Mouse (Mus musculus): ENCODE measurements around the gene Drc7. TPM values are rescaled to one million over a fixed set of nuclear protein-coding genes. Genes with fewer than 3 reads are reported as not detected.

Drc7 gene
- 2.6 and 2.7 TPM in 2 replicates for polyA plus RNA-seq (2012; rRNA removed)

DNA sequence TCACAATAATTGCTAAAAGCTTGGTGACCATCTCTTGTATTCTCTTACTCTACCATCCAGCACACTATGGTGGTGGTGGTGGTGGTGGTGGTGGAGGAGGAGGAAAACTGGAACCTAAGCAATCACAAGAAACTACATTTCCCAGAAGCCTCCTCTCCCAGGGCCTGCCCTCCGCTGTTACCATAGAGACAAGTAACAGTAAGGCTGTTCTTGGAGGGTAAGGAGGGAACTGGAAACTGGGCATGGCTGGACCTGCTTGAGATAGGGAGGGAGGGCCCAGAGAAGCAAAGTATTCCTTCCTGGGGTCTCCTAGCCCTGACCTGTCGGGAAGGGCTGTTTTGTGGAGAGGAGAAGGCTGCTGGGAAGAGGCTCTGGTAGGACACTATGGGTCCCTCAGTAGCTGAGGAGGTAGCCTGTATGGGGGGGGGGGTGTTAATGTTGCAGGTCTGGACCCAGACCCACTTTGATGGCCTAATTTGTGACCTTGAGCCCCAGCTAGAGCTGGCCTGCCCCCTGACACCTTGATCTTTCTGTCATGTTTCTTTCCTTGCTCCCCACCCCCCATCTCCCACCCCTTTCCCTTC, at the start of gene Drc7:
TSS of gene Drc7 (plus strand) at position 177 of the 584 bp plus-strand sequence.
- H3K4me1 ChIP-seq (replicated peaks; ENCODE audit: control insufficient read depth, insufficient read depth, low read length), result peaks cover 17% of the 10 kb centered on the region
- H3K27ac ChIP-seq (ENCODE audit: control insufficient read depth, insufficient read depth, low read length), result no peak within 1 kb of the TSS
- H3K27me3 ChIP-seq (ENCODE audit: control insufficient read depth, insufficient read depth, low read length), result no peaks in the 10 kb centered on the region
- no peak for DNase-seq
- 75% methylated on average over 2 of the region's 2 CpGs for WGBS
- no peak within 1 kb of the TSS for H3K4me3 ChIP-seq (ENCODE audit: control insufficient read depth, insufficient read depth, low read length)
- no peaks in the 10 kb centered on the region for H3K36me3 ChIP-seq (ENCODE audit: control insufficient read depth, insufficient read depth, low read length)
- no peak for TF ChIP-seq POLR2A (IDR thresholded peaks at IDR 0.05; ENCODE audit: control insufficient read depth, extremely low read depth, insufficient read depth, low read length, poor library complexity)
- no peak for TF ChIP-seq CTCF (IDR thresholded peaks at IDR 0.05; ENCODE audit: borderline replicate concordance, control insufficient read depth, extremely low read depth, insufficient read depth, low read length, poor library complexity)

DNA sequence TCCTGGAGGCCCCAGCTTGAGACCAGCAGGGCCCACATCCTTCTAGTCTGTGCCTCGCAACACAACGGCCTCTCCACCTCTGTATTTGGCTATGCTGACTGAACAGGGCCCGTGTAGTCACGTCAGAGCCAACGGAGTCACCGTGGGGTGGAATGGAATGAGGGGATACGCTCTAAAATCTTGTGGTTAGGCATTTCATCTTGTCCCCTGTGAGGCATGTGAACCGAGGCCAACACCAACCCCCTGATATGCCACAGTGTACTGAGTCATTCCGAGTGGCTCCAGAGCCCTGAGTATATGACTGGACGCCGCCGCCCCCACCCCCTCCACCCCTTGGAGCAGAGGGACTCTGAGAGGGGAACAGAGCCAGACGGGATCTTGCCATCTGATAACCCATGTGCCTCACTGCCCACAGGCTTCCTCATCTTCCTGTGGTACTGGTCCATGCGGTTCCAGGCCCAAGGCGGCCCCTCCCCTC, 42.4 kb upstream of the Drc7 start:
- WGBS, result 50% methylated on average over 15 of the region's 15 CpGs

DNA sequence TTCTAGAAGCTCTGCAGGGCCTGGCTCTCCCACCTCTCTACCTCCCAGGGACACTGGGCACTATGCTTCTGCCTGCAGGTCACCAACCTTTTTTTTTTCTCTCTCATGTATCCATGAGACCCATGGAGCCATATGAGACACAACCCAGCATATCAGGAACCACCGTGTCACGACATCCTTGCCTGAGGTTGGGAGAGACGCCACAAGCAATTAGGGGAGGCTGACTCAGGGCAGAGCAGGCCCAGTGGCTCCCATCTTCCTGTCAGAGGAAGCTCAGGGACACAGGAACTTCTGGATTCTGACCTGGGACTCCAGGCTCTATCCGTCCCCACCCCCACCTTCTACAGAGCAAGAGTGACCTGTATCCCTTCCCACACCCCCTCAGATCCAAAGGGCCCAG, 39.0 kb upstream of the Drc7 start:
- no peak for DNase-seq
- H3K27me3 ChIP-seq (ENCODE audit: control insufficient read depth, insufficient read depth, low read length), result no peaks in the 10 kb centered on the region
- H3K27ac ChIP-seq (ENCODE audit: control insufficient read depth, insufficient read depth, low read length), result no peak overlapping the region
- TF ChIP-seq CTCF (IDR thresholded peaks at IDR 0.05; ENCODE audit: borderline replicate concordance, control insufficient read depth, extremely low read depth, insufficient read depth, low read length, poor library complexity) (no peak), POLR2A (IDR thresholded peaks at IDR 0.05; ENCODE audit: control insufficient read depth, extremely low read depth, insufficient read depth, low read length, poor library complexity) (no peak)
- H3K4me3 ChIP-seq (ENCODE audit: control insufficient read depth, insufficient read depth, low read length), result no peak overlapping the region
- 88% methylated on average over 4 of the region's 4 CpGs for WGBS
- H3K36me3 ChIP-seq (ENCODE audit: control insufficient read depth, insufficient read depth, low read length), result peaks cover 7% of the 10 kb centered on the region; the same call in 1 of the 2 replicates
- peaks cover 14% of the 10 kb centered on the region for H3K4me1 ChIP-seq (replicated peaks; ENCODE audit: control insufficient read depth, insufficient read depth, low read length)

More for the DNA sequence above, 42.4 kb upstream of the Drc7 start:
- no peak overlapping the region for H3K27ac ChIP-seq (ENCODE audit: control insufficient read depth, insufficient read depth, low read length)
- H3K4me3 ChIP-seq (ENCODE audit: control insufficient read depth, insufficient read depth, low read length), result no peak overlapping the region
- H3K36me3 ChIP-seq (ENCODE audit: control insufficient read depth, insufficient read depth, low read length), result peaks cover 11% of the 10 kb centered on the region; the same call in 1 of the 2 replicates
- no peak for TF ChIP-seq POLR2A (IDR thresholded peaks at IDR 0.05; ENCODE audit: control insufficient read depth, extremely low read depth, insufficient read depth, low read length, poor library complexity)
- TF ChIP-seq CTCF (IDR thresholded peaks at IDR 0.05; ENCODE audit: borderline replicate concordance, control insufficient read depth, extremely low read depth, insufficient read depth, low read length, poor library complexity), result no peak
- no peaks in the 10 kb centered on the region for H3K27me3 ChIP-seq (ENCODE audit: control insufficient read depth, insufficient read depth, low read length)
- 0 out of 2 replicates have a peak, but pooled peaks cover 6% of the 10 kb centered on the region for H3K4me1 ChIP-seq (replicated peaks; ENCODE audit: control insufficient read depth, insufficient read depth, low read length)
- no peak for DNase-seq

DNA sequence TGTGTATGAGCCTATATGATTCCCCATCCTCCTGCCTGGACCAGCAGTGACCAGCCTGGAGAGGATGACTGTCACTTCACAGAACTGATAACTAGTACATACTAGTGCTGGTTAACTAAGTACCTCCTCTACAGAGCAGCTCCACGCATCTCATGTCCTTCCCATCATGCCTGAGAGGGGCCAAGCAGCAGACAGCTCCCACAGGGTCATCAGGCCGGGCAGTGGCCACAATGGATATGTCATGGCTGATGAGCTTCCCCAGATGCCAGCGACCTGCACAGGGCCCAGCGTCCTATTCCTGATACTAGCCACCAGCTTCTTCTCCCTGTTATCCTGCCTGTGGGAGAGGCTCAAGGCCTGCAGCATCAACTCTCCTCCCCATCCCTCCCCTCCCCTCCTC, 38.2 kb upstream of the Drc7 start:
- Histone ChIP-seq H3K4me1 (replicated peaks; ENCODE audit: control insufficient read depth, insufficient read depth, low read length) (peaks cover 23% of the 10 kb centered on the region), H3K4me3 (ENCODE audit: control insufficient read depth, insufficient read depth, low read length) (no peak overlapping the region)
- TF ChIP-seq POLR2A (IDR thresholded peaks at IDR 0.05; ENCODE audit: control insufficient read depth, extremely low read depth, insufficient read depth, low read length, poor library complexity), result no peak
- no peak for TF ChIP-seq CTCF (IDR thresholded peaks at IDR 0.05; ENCODE audit: borderline replicate concordance, control insufficient read depth, extremely low read depth, insufficient read depth, low read length, poor library complexity)

DNA sequence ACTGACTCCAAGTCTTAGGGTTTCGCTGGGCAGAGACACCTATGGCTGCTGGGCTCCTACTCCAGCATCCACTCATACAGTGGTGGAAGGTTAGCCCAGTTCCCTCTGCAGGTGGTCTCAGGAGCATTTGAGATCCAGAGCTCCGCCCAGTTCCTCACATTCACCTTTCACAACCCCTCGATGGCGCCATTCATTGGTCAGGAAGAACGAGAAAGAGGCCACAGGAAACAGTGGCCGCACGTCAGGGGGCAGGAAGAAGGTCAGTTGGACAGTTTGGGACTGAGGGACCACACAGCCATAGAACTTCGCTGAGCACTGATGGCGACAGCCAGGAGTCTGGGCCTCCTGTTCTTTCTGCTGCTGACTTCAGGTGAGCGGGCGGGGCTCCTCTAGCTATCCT, 37.5 kb upstream of the Drc7 start, which contains the start of gene Adgrg3:
TSS of gene Adgrg3 (plus strand) at position 242 of the 400 bp plus-strand sequence.
- H3K36me3 ChIP-seq (ENCODE audit: control insufficient read depth, insufficient read depth, low read length), result peaks cover 7% of the 10 kb centered on the region; the same call in 1 of the 2 replicates
- DNase-seq, result no peak
- 60% methylated on average over 11 of the region's 11 CpGs for WGBS
- H3K27me3 ChIP-seq (ENCODE audit: control insufficient read depth, insufficient read depth, low read length), result no peaks in the 10 kb centered on the region
- H3K4me3 ChIP-seq (ENCODE audit: control insufficient read depth, insufficient read depth, low read length), result no peak within 1 kb of the TSS
- TF ChIP-seq POLR2A (IDR thresholded peaks at IDR 0.05; ENCODE audit: control insufficient read depth, extremely low read depth, insufficient read depth, low read length, poor library complexity) (no peak), CTCF (IDR thresholded peaks at IDR 0.05; ENCODE audit: borderline replicate concordance, control insufficient read depth, extremely low read depth, insufficient read depth, low read length, poor library complexity) (no peak)
- H3K4me1 ChIP-seq (replicated peaks; ENCODE audit: control insufficient read depth, insufficient read depth, low read length), result peaks cover 18% of the 10 kb centered on the region
- H3K27ac ChIP-seq (ENCODE audit: control insufficient read depth, insufficient read depth, low read length), result no peak within 1 kb of the TSS

More for the DNA sequence above, 38.2 kb upstream of the Drc7 start:
- WGBS, result 96% methylated on average over 4 of the region's 4 CpGs
- H3K27me3 ChIP-seq (ENCODE audit: control insufficient read depth, insufficient read depth, low read length), result no peaks in the 10 kb centered on the region
- DNase-seq, result no peak
- no peak overlapping the region for H3K27ac ChIP-seq (ENCODE audit: control insufficient read depth, insufficient read depth, low read length)
- peaks cover 7% of the 10 kb centered on the region; the same call in 1 of the 2 replicates for H3K36me3 ChIP-seq (ENCODE audit: control insufficient read depth, insufficient read depth, low read length)

DNA sequence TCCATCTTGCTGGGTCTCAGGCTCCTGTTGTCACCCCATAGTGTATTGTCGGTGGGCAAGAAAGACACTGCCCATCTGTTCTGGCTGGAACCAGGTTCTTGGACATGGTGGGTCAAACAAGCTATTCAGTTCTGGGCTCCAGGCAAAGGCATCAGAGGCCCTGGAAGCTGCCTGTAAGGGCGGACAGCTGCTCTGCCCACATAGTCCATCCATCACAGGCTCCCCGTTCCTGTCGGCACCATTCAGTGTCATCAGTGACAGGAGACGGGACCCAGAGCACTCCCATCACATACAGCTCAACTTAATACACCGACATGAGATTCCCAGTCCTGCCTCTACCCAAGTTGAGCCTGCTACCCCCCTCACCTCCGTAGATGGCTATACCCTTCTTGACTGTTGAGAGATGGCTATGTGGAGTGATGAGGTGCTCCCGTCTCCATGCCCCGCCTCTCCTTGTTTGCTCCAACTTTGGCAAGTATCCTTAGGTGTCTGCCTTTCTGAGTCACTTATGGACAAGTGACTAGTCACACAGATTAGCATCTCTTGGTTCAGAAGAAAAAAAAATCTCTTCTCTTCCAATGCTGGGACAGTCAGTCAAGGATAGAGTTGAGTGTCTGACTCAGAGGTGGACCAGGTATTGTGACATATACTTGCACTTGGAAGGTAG, 36.8 kb upstream of the Drc7 start:
- no peaks in the 10 kb centered on the region for H3K27me3 ChIP-seq (ENCODE audit: control insufficient read depth, insufficient read depth, low read length)
- no peak for TF ChIP-seq CTCF (IDR thresholded peaks at IDR 0.05; ENCODE audit: borderline replicate concordance, control insufficient read depth, extremely low read depth, insufficient read depth, low read length, poor library complexity)
- TF ChIP-seq POLR2A (IDR thresholded peaks at IDR 0.05; ENCODE audit: control insufficient read depth, extremely low read depth, insufficient read depth, low read length, poor library complexity), result no peak
- peaks cover 20% of the 10 kb centered on the region for H3K4me1 ChIP-seq (replicated peaks; ENCODE audit: control insufficient read depth, insufficient read depth, low read length)
- no peak overlapping the region for H3K4me3 ChIP-seq (ENCODE audit: control insufficient read depth, insufficient read depth, low read length)
- no peak overlapping the region for H3K27ac ChIP-seq (ENCODE audit: control insufficient read depth, insufficient read depth, low read length)
- no peak for DNase-seq
- peaks cover 2% of the 10 kb centered on the region; the same call in 1 of the 2 replicates for H3K36me3 ChIP-seq (ENCODE audit: control insufficient read depth, insufficient read depth, low read length)
- WGBS, result 85% methylated on average over 9 of the region's 9 CpGs
